Mouse (Mus musculus): ENCODE data around the gene Psmb4. TPM values are rescaled to one million over a fixed set of nuclear protein-coding genes. Genes with fewer than 3 reads are reported as not detected.

Gene Psmb4
- total RNA-seq, 2 experiments from 2014 or later: 263 to 284 TPM

DNA sequence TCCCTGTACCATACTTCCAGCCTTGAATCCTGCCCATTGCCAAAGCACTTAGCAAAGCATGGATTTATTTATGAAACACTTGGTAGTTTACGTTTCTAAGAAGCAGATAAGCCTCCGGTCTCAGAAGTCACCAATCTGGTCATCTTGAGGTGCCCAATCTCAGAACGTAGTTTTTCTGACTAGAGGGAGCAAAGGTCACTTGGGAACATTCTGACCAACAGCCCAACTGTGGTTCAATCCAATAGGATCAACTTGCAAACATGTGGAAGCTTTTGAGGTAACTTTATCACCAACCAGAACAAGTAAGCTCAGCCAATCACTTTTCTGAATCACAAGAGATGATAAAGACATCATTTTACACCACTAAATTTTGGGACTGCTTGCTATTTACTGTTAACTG, 51.4 kb downstream of the Psmb4 start:
- intact Hi-C loops (cut with DNase I): loop anchor here (5.0 kb wide), 1 partner anchor 368 kb away; no protein-coding TSS in a partner anchor
- DNase-seq (ENCODE audit: low spot score in 2 of 2): no peak

Other genes starting within 250 kb of the Psmb4 start
- not detected for gene Gm10972, start 243.8 kb downstream of the Psmb4 start, total RNA-seq (2021)
- 1 to 10 TPM; 1.3 to 1.6 TPM for gene Tuft1, start 228.1 kb downstream of the Psmb4 start, total RNA-seq (2021)
- 1 to 10 TPM in 1 of 2 experiments, not detected in 1; 1.1 TPM for gene Selenbp2, start 193.4 kb downstream of the Psmb4 start, total RNA-seq (2021)
- 1 to 10 TPM; 3.3 to 3.4 TPM for gene Cgn, start 100.5 kb downstream of the Psmb4 start, total RNA-seq (2021)
- gene Pogz, start 49.4 kb downstream of the Psmb4 start, total RNA-seq (2021): 10 to 100 TPM; 57.4 to 58.1 TPM
- 1 to 10 TPM; 7.5 to 9.0 TPM for gene Selenbp1, start 46.1 kb upstream of the Psmb4 start, total RNA-seq (2021)
- 10 to 100 TPM; 22.2 to 27.6 TPM for gene Rfx5, start 67.1 kb upstream of the Psmb4 start, total RNA-seq (2021)
- 10 to 100 TPM; 51.0 to 61.8 TPM for gene Pi4kb, start 87.8 kb upstream of the Psmb4 start, total RNA-seq (2021)
- gene Zfp687, start 128.5 kb upstream of the Psmb4 start, total RNA-seq (2021): 10 to 100 TPM; 21.4 to 22.2 TPM
- 100 to 1,000 TPM; 154 to 156 TPM for gene Psmd4, start 155.7 kb upstream of the Psmb4 start, total RNA-seq (2021)
- gene Pip5k1a, start 220.0 kb upstream of the Psmb4 start, total RNA-seq (2021): 10 to 100 TPM; 51.1 to 51.7 TPM
- 10 to 100 TPM; 36.2 to 43.7 TPM for gene Vps72, start 224.1 kb upstream of the Psmb4 start, total RNA-seq (2021)
- not detected for gene Tmod4, start 237.5 kb upstream of the Psmb4 start, total RNA-seq (2021)
- 10 to 100 TPM; 42.1 to 46.2 TPM for gene Scnm1, start 247.1 kb upstream of the Psmb4 start, total RNA-seq (2021)
- gene Lysmd1, start 247.1 kb upstream of the Psmb4 start, total RNA-seq (2021): 10 to 100 TPM; 16.8 to 18.1 TPM

Measured in left cerebral cortex, postnatal 25 days (tissue).